Mouse (Mus musculus): ENCODE data around the gene Tas2r129. TPM values are rescaled to one million over a fixed set of nuclear protein-coding genes. Genes with fewer than 3 reads are reported as not detected.
"Not testable (repeated sequence)": the region's sequence is repeated elsewhere in the genome, so short reads cannot be mapped to it uniquely, and the experiment has no call there.

Gene Tas2r129
- polyA plus RNA-seq (2015; fragmentation: Nextera tagmentation; extraction: Ambion mirVana) = not detected in 2 replicates

- no peak within 1 kb of the TSS for H3K27ac ChIP-seq (replicated peaks)
- H3K4me3 ChIP-seq = no peak within 1 kb of the TSS
- no peak within 1 kb of the TSS for H3K9ac ChIP-seq
- H3K9me3 ChIP-seq = no peaks in the 10 kb centered on the region
- H3K4me2 ChIP-seq = no peak within 1 kb of the TSS
- no peak for ATAC-seq (ENCODE audit: extremely low read depth, insufficient number of reproducible peaks, low FRiP score, low TSS enrichment)
- 66% methylated on average over 2 of the region's 2 CpGs for WGBS
- H3K36me3 ChIP-seq = no peaks in the 10 kb centered on the region
- H3K4me1 ChIP-seq = no peaks in the 10 kb centered on the region
- H3K27me3 ChIP-seq (replicated peaks) = no peaks in the 10 kb centered on the region
Measured at GRCm38 (mm10) chr6:132950802-132951201, at the start of gene Tas2r129. Gene Tas2r129 (plus strand): TSS chr6:132951102.

- H3K36me3 ChIP-seq = no peaks in the 10 kb centered on the region
- no peak within 1 kb of the TSS for H3K9ac ChIP-seq
- no peak within 1 kb of the TSS for H3K4me2 ChIP-seq
- no peaks in the 10 kb centered on the region for H3K27me3 ChIP-seq (replicated peaks)
- no peaks in the 10 kb centered on the region for H3K9me3 ChIP-seq
- ATAC-seq (ENCODE audit: extremely low read depth, insufficient number of reproducible peaks, low FRiP score, low TSS enrichment) = no peak
- 75% methylated on average over 3 of the region's 3 CpGs for WGBS
- no peak within 1 kb of the TSS for H3K27ac ChIP-seq (replicated peaks)
- no peak within 1 kb of the TSS for H3K4me3 ChIP-seq
- no peaks in the 10 kb centered on the region for H3K4me1 ChIP-seq
Measured at GRCm38 (mm10) chr6:132909351-132909750, 41.6 kb upstream of the Tas2r129 start, which contains the start of gene Tas2r125. Gene Tas2r125 (plus strand): TSS chr6:132909651.

- H3K4me1 ChIP-seq, H3K9ac ChIP-seq, H3K9me3 ChIP-seq: not testable (repeated sequence)
Measured at GRCm38 (mm10) chr6:132941376-132941775, 9.5 kb upstream of the Tas2r129 start.

GRCm38 (mm10) chr6:132957819-132958218 is 6.9 kb downstream of the Tas2r129 start, which contains the start of gene Tas2r131:
Gene Tas2r131 (minus strand): TSS chr6:132957919.
- no peak within 1 kb of the TSS for H3K4me3 ChIP-seq
- no peak within 1 kb of the TSS for H3K27ac ChIP-seq (replicated peaks)
- no peak for ATAC-seq (ENCODE audit: extremely low read depth, insufficient number of reproducible peaks, low FRiP score, low TSS enrichment)
- no peak within 1 kb of the TSS for H3K4me2 ChIP-seq
- whole genome bisulfite sequencing = 41% methylated on average over 1 of the region's 1 CpGs
- H3K9me3 ChIP-seq = no peaks in the 10 kb centered on the region
- H3K27me3 ChIP-seq (replicated peaks) = no peaks in the 10 kb centered on the region
- H3K36me3 ChIP-seq = no peaks in the 10 kb centered on the region
- no peaks in the 10 kb centered on the region for H3K4me1 ChIP-seq
- no peak within 1 kb of the TSS for H3K9ac ChIP-seq

More at GRCm38 (mm10) chr6:132941376-132941775, 9.5 kb upstream of the Tas2r129 start:
- not testable (repeated sequence) for H3K27ac ChIP-seq (replicated peaks); H3K36me3 ChIP-seq; H3K4me2 ChIP-seq; ATAC-seq (ENCODE audit: extremely low read depth, insufficient number of reproducible peaks, low FRiP score, low TSS enrichment); H3K27me3 ChIP-seq (replicated peaks); H3K4me3 ChIP-seq

GRCm38 (mm10) chr6:132980865-132981264 is 30.0 kb downstream of the Tas2r129 start, which contains the start of gene Tas2r109:
Gene Tas2r109 (minus strand): TSS chr6:132980965.
- Histone ChIP-seq H3K9ac (no peak within 1 kb of the TSS), H3K4me1 (no peaks in the 10 kb centered on the region), H3K9me3 (no peaks in the 10 kb centered on the region), H3K4me3 (no peak within 1 kb of the TSS), H3K27me3 (replicated peaks) (no peaks in the 10 kb centered on the region), H3K27ac (replicated peaks) (no peak within 1 kb of the TSS), H3K36me3 (no peaks in the 10 kb centered on the region), H3K4me2 (no peak within 1 kb of the TSS)
- 74% methylated on average over 2 of the region's 2 CpGs for WGBS
- no peak for ATAC-seq (ENCODE audit: extremely low read depth, insufficient number of reproducible peaks, low FRiP score, low TSS enrichment)

Other genes with a start within 250 kb of the Tas2r129 start
- gene Tas2r122, start 239.2 kb upstream of the Tas2r129 start, polyA plus RNA-seq (2015; fragmentation: Nextera tagmentation; extraction: Ambion mirVana) = not detected in 2 replicates
- not detected in 2 replicates for gene Tas2r115, start 213.1 kb upstream of the Tas2r129 start, polyA plus RNA-seq (2015; fragmentation: Nextera tagmentation; extraction: Ambion mirVana)
- not detected in 2 replicates for gene Tas2r124, start 196.4 kb upstream of the Tas2r129 start, polyA plus RNA-seq (2015; fragmentation: Nextera tagmentation; extraction: Ambion mirVana)
- not detected in 2 replicates for gene Tas2r102, start 189.0 kb upstream of the Tas2r129 start, polyA plus RNA-seq (2015; fragmentation: Nextera tagmentation; extraction: Ambion mirVana)
- gene Tas2r136, start 172.9 kb upstream of the Tas2r129 start, polyA plus RNA-seq (2015; fragmentation: Nextera tagmentation; extraction: Ambion mirVana) = not detected in 2 replicates
- not detected in 2 replicates for gene Tas2r117, start 148.3 kb upstream of the Tas2r129 start, polyA plus RNA-seq (2015; fragmentation: Nextera tagmentation; extraction: Ambion mirVana)
- gene Tas2r123, start 104.0 kb upstream of the Tas2r129 start, polyA plus RNA-seq (2015; fragmentation: Nextera tagmentation; extraction: Ambion mirVana) = not detected in 2 replicates
- not detected in 2 replicates for gene Tas2r116, start 95.7 kb upstream of the Tas2r129 start, polyA plus RNA-seq (2015; fragmentation: Nextera tagmentation; extraction: Ambion mirVana)
- gene Tas2r110, start 83.1 kb upstream of the Tas2r129 start, polyA plus RNA-seq (2015; fragmentation: Nextera tagmentation; extraction: Ambion mirVana) = not detected in 2 replicates
- gene Tas2r113, start 58.1 kb upstream of the Tas2r129 start, polyA plus RNA-seq (2015; fragmentation: Nextera tagmentation; extraction: Ambion mirVana) = not detected in 2 replicates
- gene Tas2r125, start 41.5 kb upstream of the Tas2r129 start, polyA plus RNA-seq (2015; fragmentation: Nextera tagmentation; extraction: Ambion mirVana) = not detected in 2 replicates
- not detected in 2 replicates for gene Tas2r131, start 6.8 kb downstream of the Tas2r129 start, polyA plus RNA-seq (2015; fragmentation: Nextera tagmentation; extraction: Ambion mirVana)
- not detected in 2 replicates for gene Tas2r109, start 29.9 kb downstream of the Tas2r129 start, polyA plus RNA-seq (2015; fragmentation: Nextera tagmentation; extraction: Ambion mirVana)
- gene Tas2r103, start 86.0 kb downstream of the Tas2r129 start, polyA plus RNA-seq (2015; fragmentation: Nextera tagmentation; extraction: Ambion mirVana) = not detected in 2 replicates
- not detected in 2 replicates for gene Tas2r140, start 104.7 kb downstream of the Tas2r129 start, polyA plus RNA-seq (2015; fragmentation: Nextera tagmentation; extraction: Ambion mirVana)
- gene Smim10l1, start 153.8 kb downstream of the Tas2r129 start, polyA plus RNA-seq (2015; fragmentation: Nextera tagmentation; extraction: Ambion mirVana) = 63.7 and 69.6 TPM in 2 replicates

All from heart, embryonic 13.5 days (tissue).